Mouse (Mus musculus): ENCODE results near the gene Efemp2. TPM values are rescaled to one million over a fixed set of nuclear protein-coding genes. Genes with fewer than 3 reads are reported as not detected.
A peak's percentile ranks its signal among the peaks of the same experiment; 100 is the strongest.

Efemp2 gene
- polyA plus RNA-seq, 1 experiment from 2014 or later = 15.8 TPM

- H3K27me3 ChIP-seq (ENCODE audit: control insufficient read depth, insufficient read depth, low read depth, low read length) = no peaks in the 10 kb centered on the region
- 67% methylated on average over 1 of the region's 1 CpGs for WGBS (ENCODE audit: insufficient replicate concordance)
- H3K36me3 ChIP-seq (ENCODE audit: control insufficient read depth, insufficient read depth) = peaks cover 4% of the 10 kb centered on the region; the same call in 1 of the 2 replicates
- H3K4me3 ChIP-seq (ENCODE audit: low read depth, low read length) = no peak overlapping the region
- no peak overlapping the region for H3K27ac ChIP-seq (ENCODE audit: low read length)
- ATAC-seq (ENCODE audit: low read depth) = no peak
- no peaks in the 10 kb centered on the region for H3K9me3 ChIP-seq (replicated peaks; ENCODE audit: control insufficient read depth, low read length)
- H3K9ac ChIP-seq (ENCODE audit: low read depth, low read length) = no peak overlapping the region
- H3K4me2 ChIP-seq (ENCODE audit: low read depth, low read length) = no peak overlapping the region
- H3K4me1 ChIP-seq (ENCODE audit: control insufficient read depth, low read depth, low read length) = peaks cover 21% of the 10 kb centered on the region
Measured at GRCm38 (mm10) chr19:5430408-5430807, 43.3 kb upstream of the Efemp2 start.

- Histone ChIP-seq H3K9me3 (replicated peaks; ENCODE audit: control insufficient read depth, low read length) (no peaks in the 10 kb centered on the region), H3K27ac (ENCODE audit: low read length) (no peak overlapping the region), H3K4me2 (ENCODE audit: low read depth, low read length) (no peak overlapping the region), H3K36me3 (ENCODE audit: control insufficient read depth, insufficient read depth) (peaks cover under 1% of the 10 kb centered on the region; the same call in 1 of the 2 replicates), H3K4me3 (ENCODE audit: low read depth, low read length) (no peak overlapping the region), H3K9ac (ENCODE audit: low read depth, low read length) (no peak overlapping the region), H3K4me1 (ENCODE audit: control insufficient read depth, low read depth, low read length) (peaks cover 8% of the 10 kb centered on the region), H3K27me3 (ENCODE audit: control insufficient read depth, insufficient read depth, low read depth, low read length) (no peaks in the 10 kb centered on the region)
- WGBS (ENCODE audit: insufficient replicate concordance) = 71% methylated on average over 4 of the region's 4 CpGs
- ATAC-seq (ENCODE audit: low read depth) = no peak
Measured at GRCm38 (mm10) chr19:5431911-5432464, 41.8 kb upstream of the Efemp2 start.

DNA sequence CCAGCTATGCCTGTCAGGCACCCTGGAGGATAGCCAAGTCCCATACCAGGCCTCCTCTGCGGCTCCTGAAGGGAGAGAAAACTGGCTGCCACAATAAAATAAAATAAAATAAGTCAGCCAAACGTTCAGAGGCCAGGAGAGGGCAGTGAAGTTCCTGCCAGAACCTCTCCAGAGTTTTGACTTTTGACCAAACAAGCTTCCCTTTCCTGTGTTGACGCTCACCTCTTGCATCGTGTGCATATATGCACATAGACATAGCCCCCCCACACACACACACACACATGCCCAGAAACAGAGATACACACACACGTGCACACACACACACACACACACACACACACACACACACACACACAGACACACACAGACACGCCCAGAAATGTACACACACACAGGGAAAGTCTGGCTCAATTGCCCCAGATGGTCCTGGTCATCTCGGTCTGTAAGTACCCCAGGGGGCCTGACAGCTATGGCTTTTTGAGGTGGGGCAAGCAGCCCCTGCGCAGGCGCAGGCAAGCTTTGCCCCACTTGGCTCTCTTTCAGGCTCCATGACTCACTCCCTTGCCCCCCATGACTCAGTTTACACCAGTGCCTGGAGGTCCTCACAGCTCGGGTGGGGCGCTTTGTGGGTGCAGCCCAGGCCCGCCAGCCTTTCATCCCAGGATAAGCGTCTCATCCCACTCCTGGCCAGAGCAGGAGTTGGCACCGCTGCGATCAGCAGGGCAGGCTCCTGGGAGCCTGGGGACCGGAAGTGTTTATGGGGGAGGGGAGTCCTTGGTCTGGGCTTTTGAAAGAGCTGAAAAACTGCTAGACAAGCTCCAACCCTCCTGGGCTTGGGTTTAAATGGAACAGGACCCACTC lies 40.5 kb upstream of the Efemp2 start:
- Histone ChIP-seq H3K27me3 (ENCODE audit: control insufficient read depth, insufficient read depth, low read depth, low read length) (no peaks in the 10 kb centered on the region), H3K27ac (ENCODE audit: low read length) (peak overlapping the region; percentile 29; the same call in 1 of the 2 replicates), H3K36me3 (ENCODE audit: control insufficient read depth, insufficient read depth) (no peaks in the 10 kb centered on the region), H3K4me2 (ENCODE audit: low read depth, low read length) (peak overlapping the region; percentile 63), H3K9ac (ENCODE audit: low read depth, low read length) (peak overlapping the region; percentile 19; the same call in 1 of the 2 replicates), H3K4me3 (ENCODE audit: low read depth, low read length) (peak overlapping the region; percentile 49), H3K9me3 (replicated peaks; ENCODE audit: control insufficient read depth, low read length) (no peaks in the 10 kb centered on the region), H3K4me1 (ENCODE audit: control insufficient read depth, low read depth, low read length) (peaks cover 8% of the 10 kb centered on the region)
- WGBS (ENCODE audit: insufficient replicate concordance) = 4% methylated on average over 16 of the region's 16 CpGs
- ATAC-seq (ENCODE audit: low read depth) = peak; percentile 60

- Histone ChIP-seq H3K4me1 (ENCODE audit: control insufficient read depth, low read depth, low read length) (peaks cover 8% of the 10 kb centered on the region), H3K4me2 (ENCODE audit: low read depth, low read length) (peak overlapping the region; percentile 63), H3K27ac (ENCODE audit: low read length) (no peak overlapping the region), H3K27me3 (ENCODE audit: control insufficient read depth, insufficient read depth, low read depth, low read length) (no peaks in the 10 kb centered on the region), H3K9ac (ENCODE audit: low read depth, low read length) (no peak overlapping the region), H3K4me3 (ENCODE audit: low read depth, low read length) (no peak overlapping the region; the same call in 1 of the 2 replicates), H3K9me3 (replicated peaks; ENCODE audit: control insufficient read depth, low read length) (no peaks in the 10 kb centered on the region), H3K36me3 (ENCODE audit: control insufficient read depth, insufficient read depth) (no peaks in the 10 kb centered on the region)
- WGBS (ENCODE audit: insufficient replicate concordance) = 52% methylated on average over 7 of the region's 7 CpGs
- no peak for ATAC-seq (ENCODE audit: low read depth)
Measured at GRCm38 (mm10) chr19:5433951-5434350, 39.8 kb upstream of the Efemp2 start.

GRCm38 (mm10) chr19:5444371-5444908 lies 29.3 kb upstream of the Efemp2 start:
- H3K4me1 ChIP-seq (ENCODE audit: control insufficient read depth, low read depth, low read length) = peaks cover 22% of the 10 kb centered on the region
- 49% methylated on average over 9 of the region's 9 CpGs for WGBS (ENCODE audit: insufficient replicate concordance)
- no peak overlapping the region for H3K4me2 ChIP-seq (ENCODE audit: low read depth, low read length)
- no peak for ATAC-seq (ENCODE audit: low read depth)
- no peak overlapping the region for H3K4me3 ChIP-seq (ENCODE audit: low read depth, low read length)
- H3K27ac ChIP-seq (ENCODE audit: low read length) = no peak overlapping the region
- H3K27me3 ChIP-seq (ENCODE audit: control insufficient read depth, insufficient read depth, low read depth, low read length) = peaks cover 37% of the 10 kb centered on the region
- no peaks in the 10 kb centered on the region for H3K36me3 ChIP-seq (ENCODE audit: control insufficient read depth, insufficient read depth)
- H3K9me3 ChIP-seq (replicated peaks; ENCODE audit: control insufficient read depth, low read length) = no peaks in the 10 kb centered on the region; the same call in 1 of the 2 replicates
- H3K9ac ChIP-seq (ENCODE audit: low read depth, low read length) = no peak overlapping the region

DNA sequence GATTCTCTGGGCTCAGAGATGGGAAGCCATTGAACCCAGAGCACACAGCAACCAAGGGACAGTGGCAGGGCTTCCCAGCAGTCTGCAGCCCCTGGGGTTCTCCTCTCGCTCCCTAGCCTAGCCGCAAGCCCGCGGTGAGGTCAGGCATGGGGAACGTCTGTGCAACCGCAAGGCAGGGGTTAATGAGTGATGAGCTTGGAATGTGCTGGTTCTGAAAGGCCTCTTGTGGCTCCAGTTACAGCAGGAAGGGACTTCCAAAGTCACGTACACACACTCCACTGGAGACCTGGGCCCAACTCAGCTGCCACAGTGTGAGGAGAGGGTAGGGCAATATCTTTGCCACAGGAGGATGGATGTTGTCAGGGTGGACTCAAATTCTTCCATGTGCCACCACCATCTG lies 28.8 kb upstream of the Efemp2 start:
- 42% methylated on average over 7 of the region's 7 CpGs for WGBS (ENCODE audit: insufficient replicate concordance)
- no peak overlapping the region for H3K4me3 ChIP-seq (ENCODE audit: low read depth, low read length)
- no peak overlapping the region for H3K4me2 ChIP-seq (ENCODE audit: low read depth, low read length)
- no peaks in the 10 kb centered on the region for H3K36me3 ChIP-seq (ENCODE audit: control insufficient read depth, insufficient read depth)
- no peak overlapping the region for H3K9ac ChIP-seq (ENCODE audit: low read depth, low read length)
- no peak for ATAC-seq (ENCODE audit: low read depth)
- no peaks in the 10 kb centered on the region; the same call in 1 of the 2 replicates for H3K9me3 ChIP-seq (replicated peaks; ENCODE audit: control insufficient read depth, low read length)
- H3K4me1 ChIP-seq (ENCODE audit: control insufficient read depth, low read depth, low read length) = peaks cover 22% of the 10 kb centered on the region
- peaks cover 42% of the 10 kb centered on the region for H3K27me3 ChIP-seq (ENCODE audit: control insufficient read depth, insufficient read depth, low read depth, low read length)
- no peak overlapping the region for H3K27ac ChIP-seq (ENCODE audit: low read length)

DNA sequence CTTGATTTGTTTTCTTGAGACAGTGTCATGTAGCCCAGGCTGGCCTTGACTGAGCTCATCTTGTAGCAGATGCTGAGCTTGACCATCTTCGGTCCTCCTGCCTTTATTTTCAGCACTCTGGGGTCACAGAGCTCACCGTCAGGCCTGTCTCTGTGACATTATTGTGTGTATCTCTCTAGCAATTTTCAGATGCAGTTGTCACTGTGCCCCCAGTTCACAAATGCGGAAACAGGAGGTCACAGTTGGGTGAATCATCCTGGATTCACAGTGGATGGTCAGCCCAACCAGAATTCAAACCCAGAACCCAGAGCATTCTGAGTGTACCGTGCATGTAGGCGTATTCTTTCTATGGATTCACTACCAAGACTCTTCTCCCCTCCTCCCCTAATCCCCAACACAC lies 28.0 kb upstream of the Efemp2 start:
- Histone ChIP-seq H3K27me3 (ENCODE audit: control insufficient read depth, insufficient read depth, low read depth, low read length) (peaks cover 49% of the 10 kb centered on the region), H3K4me1 (ENCODE audit: control insufficient read depth, low read depth, low read length) (peaks cover 22% of the 10 kb centered on the region)

GRCm38 (mm10) chr19:5447515-5448353 lies 26.0 kb upstream of the Efemp2 start, which contains the start of gene Fosl1:
Gene Fosl1 (plus strand): TSS chr19:5447547.
- peak; percentile 55 for ATAC-seq (ENCODE audit: low read depth)
- Histone ChIP-seq H3K27ac (ENCODE audit: low read length) (no peak within 1 kb of the TSS), H3K9ac (ENCODE audit: low read depth, low read length) (peak within 1 kb of the TSS; percentile 28; the same call in 1 of the 2 replicates)

More for the DNA sequence above, 28.0 kb upstream of the Efemp2 start:
- no peak overlapping the region for H3K4me2 ChIP-seq (ENCODE audit: low read depth, low read length)
- ATAC-seq (ENCODE audit: low read depth) = no peak
- no peaks in the 10 kb centered on the region for H3K36me3 ChIP-seq (ENCODE audit: control insufficient read depth, insufficient read depth)
- no peaks in the 10 kb centered on the region for H3K9me3 ChIP-seq (replicated peaks; ENCODE audit: control insufficient read depth, low read length)
- H3K27ac ChIP-seq (ENCODE audit: low read length) = no peak overlapping the region
- H3K9ac ChIP-seq (ENCODE audit: low read depth, low read length) = no peak overlapping the region
- 70% methylated on average over 5 of the region's 5 CpGs for WGBS (ENCODE audit: insufficient replicate concordance)
- no peak overlapping the region for H3K4me3 ChIP-seq (ENCODE audit: low read depth, low read length)

More at GRCm38 (mm10) chr19:5447515-5448353, 26.0 kb upstream of the Efemp2 start, which contains the start of gene Fosl1:
- peaks cover 52% of the 10 kb centered on the region for H3K27me3 ChIP-seq (ENCODE audit: control insufficient read depth, insufficient read depth, low read depth, low read length)
- H3K9me3 ChIP-seq (replicated peaks; ENCODE audit: control insufficient read depth, low read length) = no peaks in the 10 kb centered on the region
- peaks cover 22% of the 10 kb centered on the region for H3K4me1 ChIP-seq (ENCODE audit: control insufficient read depth, low read depth, low read length)
- H3K36me3 ChIP-seq (ENCODE audit: control insufficient read depth, insufficient read depth) = no peaks in the 10 kb centered on the region
- H3K4me2 ChIP-seq (ENCODE audit: low read depth, low read length) = peak within 1 kb of the TSS; percentile 87
- WGBS (ENCODE audit: insufficient replicate concordance) = 1% methylated on average over 70 of the region's 70 CpGs
- peak within 1 kb of the TSS; percentile 66 for H3K4me3 ChIP-seq (ENCODE audit: low read depth, low read length)
